Mouse (Mus musculus): Measurements from ENCODE around the gene Cdrt4.

- TF ChIP-seq CTCF (IDR thresholded peaks at IDR 0.05; ENCODE audit: borderline replicate concordance, control insufficient read depth, extremely low read depth, insufficient read depth, low read length, poor library complexity) (no peak), POLR2A (IDR thresholded peaks at IDR 0.05; ENCODE audit: control insufficient read depth, extremely low read depth, insufficient read depth, low read length, poor library complexity) (no peak)
Observed at GRCm38 (mm10) chr11:62937986-62938385, 13.0 kb upstream of the Cdrt4 start.

Measured in thymus, adult 2 months (tissue).